Mouse (Mus musculus): Measurements from ENCODE around the gene Dolpp1.

Gene Dolpp1

DNA sequence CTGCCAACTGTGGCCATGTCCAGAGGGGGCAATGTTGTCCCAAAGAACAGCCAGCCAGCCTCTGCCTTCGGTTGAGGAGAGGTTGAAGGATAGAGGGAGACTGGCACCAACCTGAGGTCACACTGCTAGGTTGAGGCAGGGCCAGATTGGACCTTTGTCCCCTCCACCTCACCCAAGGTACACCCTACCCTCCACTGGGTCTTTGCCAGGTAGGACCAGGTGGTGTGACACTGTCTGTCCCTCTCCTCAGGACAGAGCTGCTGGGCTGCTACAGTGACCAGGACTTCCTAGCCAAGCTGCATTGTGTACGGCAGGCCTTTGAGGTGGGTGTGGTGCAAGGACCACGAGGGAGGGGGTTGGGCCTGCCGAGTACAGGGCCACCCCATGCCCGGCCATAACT, 14.3 kb upstream of the Dolpp1 start:
- no peak for DNase-seq (ENCODE audit: low spot score)

DNA sequence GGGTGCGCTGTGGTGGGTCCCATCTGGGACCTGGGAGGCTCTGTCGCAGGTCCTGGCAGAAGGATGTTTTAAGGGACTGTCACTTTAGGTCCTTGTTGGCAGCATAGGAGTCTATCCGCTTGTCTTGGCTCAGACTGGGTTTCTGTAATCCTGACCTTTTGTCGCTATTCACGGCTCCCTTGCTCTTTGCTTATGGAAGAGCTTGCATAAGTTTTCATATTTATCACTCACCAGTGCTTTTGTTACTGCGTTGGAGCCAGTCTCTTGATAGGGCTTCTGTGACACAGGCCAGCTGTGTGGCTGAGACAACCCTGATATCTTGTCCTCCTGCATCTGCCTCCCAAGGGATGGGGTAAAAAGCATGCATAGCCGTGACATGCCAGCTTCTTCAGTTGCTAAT, 12.7 kb upstream of the Dolpp1 start:
- no peak for DNase-seq (ENCODE audit: low spot score)

DNA sequence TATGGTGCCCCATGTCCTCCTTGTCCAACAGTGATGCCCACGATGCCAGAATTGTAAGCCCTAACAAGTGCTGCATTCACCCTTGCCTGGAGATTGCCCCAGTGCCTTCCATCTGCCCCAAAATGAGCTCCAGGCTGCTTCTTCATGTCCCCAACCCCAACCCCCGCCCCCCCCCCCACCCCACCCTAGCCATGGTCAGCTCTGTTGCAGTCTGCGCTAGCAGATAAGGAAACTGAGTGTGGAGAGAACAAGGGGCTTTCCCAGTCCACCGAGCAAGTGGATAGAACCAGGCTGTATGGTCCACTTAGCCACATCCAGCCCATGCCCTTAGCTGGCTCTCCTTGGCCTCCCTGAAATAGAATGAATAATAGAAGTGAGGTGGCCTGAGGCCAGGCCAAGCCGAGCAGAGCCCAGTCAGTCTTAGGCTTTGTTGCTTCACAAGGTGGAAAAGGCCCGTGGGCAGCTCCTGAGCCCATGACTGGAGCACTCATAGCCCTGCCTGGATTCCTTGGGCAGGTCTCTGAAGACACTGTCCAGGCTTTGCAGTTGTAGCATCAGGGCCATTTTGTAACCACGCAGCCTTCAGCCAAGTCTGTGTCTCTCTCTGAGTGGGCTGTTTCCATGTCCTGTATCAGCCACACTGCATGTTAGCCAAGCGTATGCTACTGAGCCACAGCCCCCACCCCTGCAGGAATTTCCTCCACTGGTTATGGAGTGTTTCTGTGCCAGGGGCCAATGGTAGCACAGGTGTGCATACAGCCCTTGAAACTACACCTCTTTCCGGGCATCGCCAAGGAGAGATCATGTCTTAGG, 11.3 kb upstream of the Dolpp1 start:
- DNase-seq (ENCODE audit: low spot score): no peak

DNA sequence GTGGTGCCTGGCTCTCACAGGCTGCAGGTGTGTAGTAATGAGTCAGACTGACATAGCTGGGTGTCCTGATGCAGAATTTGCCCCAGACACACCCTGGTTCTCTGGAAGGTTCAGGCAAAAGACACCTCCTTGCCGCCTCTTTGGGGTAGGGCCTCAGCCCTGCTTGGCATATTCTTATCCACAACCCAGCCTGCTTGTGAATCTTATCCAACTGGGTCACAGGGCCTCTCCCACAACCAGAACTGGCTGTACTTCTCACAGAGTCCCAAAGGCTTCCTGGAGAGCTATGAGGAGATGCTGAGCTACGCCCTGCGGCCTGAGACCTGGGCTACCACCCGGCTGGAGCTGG, 10.7 kb upstream of the Dolpp1 start:
- DNase-seq (ENCODE audit: low spot score): no peak

DNA sequence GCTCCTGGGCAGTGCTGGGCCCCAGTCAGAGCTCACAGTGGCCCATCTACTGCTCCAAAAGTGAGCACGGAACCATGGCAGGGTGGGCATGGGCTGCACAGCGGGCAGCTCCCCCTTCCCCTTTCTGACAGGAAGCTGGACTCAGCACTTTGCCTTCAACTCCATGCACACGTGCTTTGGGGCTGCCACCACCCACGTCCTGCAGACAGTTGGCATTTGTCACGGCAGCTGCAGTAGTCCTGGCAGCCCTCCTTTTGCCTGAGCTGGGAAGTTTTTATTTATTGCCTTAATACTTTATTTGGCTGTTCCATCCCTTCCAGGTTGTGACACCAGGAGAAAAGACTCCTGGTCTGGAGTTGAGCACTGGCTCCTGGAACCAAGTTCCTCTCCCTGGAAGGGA, 7.2 kb upstream of the Dolpp1 start:
- DNase-seq (ENCODE audit: low spot score): no peak

DNA sequence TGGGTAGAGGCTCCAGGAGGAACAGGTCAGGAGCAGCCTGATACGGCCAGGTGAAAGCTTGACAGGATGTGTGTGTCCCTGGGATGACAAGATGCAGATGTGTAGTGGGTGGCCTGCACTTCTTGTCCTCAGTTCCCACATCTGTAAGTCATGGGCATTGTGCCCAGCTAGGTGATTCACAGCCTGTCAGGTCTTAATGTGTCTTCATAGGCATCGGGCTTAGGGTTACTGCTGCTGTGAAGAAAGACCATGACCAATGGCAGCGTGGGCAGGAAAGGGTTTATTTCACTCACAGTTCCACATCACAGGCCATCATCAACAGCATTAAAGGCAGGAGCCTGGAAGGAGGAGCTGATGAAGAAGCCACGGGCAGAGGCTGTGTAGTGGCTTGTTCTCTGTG, 6.5 kb upstream of the Dolpp1 start:
- no peak for DNase-seq (ENCODE audit: low spot score)

DNA sequence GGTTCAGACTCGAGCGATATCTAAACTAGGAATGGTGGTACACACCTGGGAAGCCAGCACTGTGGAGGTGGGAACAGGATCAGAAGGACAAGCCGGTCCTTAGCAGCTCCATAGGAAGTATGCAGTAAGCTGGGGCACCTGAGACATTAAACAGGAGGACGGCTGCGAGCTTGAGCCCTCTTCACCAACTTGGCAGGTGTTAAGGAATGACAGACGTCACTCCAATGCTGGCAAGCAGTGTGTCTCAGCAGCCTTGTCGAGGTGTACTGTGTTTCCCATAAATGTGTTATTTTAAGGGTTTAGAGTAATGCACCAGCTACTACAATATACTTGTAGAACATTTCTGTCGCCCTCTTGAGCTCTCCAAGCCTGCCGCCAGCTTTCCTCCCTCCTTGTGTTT, 5.1 kb upstream of the Dolpp1 start:
- no peak for DNase-seq (ENCODE audit: low spot score)

DNA sequence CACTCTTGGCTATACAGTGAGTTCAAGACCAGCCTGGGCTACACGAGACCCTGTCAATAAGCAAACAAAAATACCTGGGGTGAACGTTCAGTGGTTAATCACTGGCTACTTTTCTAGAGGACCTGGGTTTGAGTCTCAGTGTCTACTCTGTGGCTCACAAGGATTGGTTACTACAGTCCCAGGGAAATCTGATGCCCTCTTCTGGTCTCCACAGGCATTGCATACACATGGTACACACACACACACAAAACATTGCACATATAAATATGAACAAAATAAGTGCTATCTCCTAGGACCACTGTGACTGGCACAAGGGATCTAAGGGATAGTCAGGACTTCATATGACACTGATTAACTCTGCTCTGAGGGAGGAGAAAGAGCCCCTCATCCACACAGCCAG, 3.1 kb upstream of the Dolpp1 start:
- no peak for DNase-seq (ENCODE audit: low spot score)

DNA sequence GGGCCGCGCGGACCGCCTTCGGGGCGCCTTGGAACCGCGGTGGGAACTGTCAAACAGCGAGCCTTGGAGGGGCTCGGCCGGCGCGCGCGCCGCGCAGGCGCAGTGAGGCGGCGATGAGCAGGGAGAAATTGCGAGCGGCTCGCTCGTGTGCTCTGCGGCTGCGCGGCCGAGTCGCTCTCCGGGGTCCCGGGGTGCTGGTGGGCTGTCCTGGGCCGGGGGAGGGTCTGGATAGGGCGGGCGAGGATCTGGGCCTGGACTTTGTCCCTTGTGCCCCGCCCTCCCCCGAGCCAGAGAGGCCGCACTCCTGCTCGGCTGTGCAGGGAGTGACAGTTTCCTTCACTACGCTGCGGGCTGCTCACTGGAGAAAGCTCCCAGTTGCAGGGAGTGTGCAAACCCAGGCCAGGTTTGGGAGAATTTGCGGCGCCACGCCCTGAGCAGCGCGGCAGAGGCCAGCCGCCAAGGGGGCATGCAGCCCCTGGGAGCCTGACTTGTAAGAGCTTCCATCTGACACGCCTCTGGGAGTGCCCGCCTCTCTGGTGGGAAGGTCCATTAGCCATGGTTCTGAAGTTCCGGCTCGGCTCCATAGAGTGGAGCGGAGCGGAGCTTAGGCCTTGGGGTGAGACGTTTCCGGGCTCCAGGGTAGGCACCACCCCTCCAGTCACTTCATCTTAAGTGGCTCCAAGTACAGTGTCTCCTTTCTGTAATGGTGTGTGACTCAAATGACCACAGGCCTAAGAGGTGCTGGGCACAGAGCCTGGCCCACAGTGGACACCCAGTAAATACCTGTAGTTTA, 719 bp downstream of the Dolpp1 start:
- peak; percentile 91 for DNase-seq (ENCODE audit: low spot score)

DNA sequence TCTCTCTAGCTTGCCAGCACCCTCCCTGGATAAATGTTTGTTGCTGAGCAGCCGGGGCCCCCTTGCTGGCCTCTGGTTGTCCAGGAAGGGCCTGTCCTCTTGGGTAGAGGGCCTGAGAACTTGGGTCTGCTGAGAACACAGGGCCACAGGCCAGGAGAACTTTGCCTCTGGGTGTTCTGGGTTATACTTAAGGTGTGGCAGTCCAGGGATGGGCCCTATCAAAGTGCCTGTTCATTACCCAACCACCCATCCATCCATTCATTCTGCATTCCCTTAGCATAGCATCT, 1.3 kb downstream of the Dolpp1 start:
- no peak for DNase-seq (ENCODE audit: low spot score)

DNA sequence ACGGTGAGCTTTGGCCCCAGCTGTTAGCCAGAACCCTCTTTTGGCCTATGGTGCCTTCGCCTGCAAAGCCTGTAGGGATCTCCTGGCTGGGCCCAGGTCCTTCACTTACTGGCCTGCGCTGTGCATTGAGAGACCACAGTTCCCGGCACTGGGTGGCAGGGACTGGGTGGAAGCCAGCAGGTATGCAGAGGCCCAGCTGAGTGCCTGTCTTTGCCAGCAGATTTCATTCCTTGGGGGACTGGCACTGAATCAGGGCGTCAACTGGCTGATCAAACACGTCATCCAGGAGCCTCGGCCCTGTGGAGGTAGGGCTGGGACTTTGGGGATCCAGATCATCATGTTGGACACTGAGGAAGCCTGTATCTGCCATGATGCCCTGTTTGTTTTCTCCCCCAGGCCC, 3.7 kb downstream of the Dolpp1 start:
- DNase-seq (ENCODE audit: low spot score): no peak

DNA sequence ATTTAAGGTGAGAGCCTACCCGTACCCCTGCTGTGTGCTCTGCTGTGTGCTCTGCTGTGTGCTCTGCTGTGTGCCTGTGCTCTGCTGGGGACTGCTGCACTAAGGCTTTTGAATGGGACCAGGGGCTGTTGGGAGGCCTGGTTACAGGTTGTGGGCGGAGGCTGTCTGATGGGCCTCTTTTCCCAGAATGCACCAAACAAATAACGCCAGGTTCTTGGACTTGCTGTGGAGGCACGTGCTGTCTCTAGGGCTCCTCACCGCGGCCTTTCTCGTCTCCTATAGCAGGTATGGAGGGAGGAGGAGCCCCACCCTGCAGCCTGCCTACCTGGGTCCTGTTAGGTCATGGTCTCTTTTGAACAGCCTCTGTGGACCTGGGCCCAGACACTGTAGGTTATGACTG, 4.2 kb downstream of the Dolpp1 start:
- no peak for DNase-seq (ENCODE audit: low spot score)

DNA sequence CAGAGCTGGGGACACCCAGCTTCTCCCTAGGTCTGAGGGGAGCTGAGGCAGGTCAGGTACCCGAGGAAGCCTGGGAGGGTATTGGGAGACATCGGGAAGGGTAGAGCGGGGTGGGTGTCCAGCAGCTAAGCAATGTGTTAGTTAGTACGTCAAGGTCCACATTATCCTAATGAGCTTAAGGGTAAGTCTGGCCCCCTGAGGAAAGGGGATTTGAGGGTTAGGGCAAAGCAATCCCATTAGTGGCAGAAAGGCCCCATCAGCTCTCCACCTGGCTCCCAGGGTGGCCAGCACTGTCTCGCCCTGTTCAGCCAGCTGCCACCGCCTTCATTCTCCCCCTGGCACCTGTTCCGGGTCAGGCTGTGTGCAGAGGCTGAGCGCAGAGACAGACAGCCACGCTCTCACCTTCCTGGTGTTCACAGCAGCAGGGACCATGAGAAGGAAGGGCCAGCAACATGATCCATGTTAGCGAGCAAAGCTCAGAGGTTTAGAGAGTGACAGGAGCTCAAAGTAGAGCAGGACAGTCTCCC, 6.0 kb downstream of the Dolpp1 start:
- DNase-seq (ENCODE audit: low spot score): no peak

DNA sequence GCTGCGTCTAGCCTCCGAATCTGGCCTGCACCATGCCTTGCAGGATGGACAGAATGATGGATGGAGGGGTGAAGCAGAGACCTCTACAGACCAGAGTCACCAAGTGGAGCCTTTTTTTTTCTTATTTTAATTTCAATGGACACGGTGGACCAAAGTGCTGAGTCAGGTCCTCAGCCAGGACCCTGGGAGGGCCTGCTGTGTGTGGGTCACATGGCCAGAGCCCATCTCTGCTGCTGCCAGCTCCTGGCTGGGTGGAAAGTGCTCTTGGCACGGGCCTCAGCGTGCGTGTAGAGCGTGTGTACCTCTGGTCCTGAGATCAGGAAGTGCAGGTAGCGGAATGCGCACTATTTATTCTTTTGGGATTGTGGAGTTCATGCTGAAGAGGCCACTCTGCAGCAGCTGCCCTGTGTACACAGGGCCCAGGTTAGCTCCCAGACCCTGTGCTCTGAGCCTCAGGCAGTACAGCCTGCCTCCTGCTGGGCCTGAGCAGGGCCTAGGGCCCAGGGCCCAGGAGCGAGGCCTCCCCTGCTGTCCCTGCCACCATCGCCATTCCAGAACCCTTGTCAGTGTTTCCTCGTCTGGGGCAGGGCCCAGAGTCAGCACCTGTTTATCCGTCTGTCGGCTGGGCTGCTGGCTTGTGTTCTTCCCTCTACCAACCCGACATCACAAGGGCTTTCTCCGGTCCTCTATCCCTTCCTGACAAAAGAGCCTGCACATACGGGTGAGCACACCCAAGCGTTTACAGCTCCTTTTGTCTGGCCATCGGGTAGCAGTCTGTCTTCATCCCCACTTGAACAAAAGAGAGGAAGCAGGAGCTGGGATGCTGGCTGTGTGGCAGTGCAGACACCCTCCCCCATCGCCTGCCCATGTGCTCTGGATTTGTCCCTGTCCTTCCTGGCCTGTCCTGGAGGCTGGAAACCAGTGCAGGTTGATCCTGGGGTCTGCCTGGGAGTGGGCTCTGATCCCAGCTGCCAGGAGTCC, 7.4 kb downstream of the Dolpp1 start:
- no peak for DNase-seq (ENCODE audit: low spot score)

DNA sequence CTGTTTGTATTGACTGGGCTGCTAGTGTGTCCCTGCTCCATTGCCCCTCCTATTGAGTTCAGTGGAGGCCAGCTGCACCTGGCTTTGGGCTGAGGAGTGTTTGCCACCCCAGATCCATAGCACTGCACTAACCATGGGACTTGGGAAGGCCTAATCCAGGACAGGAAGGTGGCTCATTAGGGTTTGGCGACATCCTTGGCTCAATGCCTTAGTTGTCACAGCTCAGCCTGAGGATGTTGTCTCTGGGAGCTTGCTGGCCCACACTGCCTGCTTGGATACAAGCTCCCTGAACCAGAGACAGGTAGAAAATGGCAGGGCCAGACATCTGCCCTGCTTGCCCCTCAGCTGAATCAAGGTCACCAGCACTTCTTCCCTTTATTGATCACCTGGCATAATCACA, 9.5 kb downstream of the Dolpp1 start:
- no peak for DNase-seq (ENCODE audit: low spot score)

DNA sequence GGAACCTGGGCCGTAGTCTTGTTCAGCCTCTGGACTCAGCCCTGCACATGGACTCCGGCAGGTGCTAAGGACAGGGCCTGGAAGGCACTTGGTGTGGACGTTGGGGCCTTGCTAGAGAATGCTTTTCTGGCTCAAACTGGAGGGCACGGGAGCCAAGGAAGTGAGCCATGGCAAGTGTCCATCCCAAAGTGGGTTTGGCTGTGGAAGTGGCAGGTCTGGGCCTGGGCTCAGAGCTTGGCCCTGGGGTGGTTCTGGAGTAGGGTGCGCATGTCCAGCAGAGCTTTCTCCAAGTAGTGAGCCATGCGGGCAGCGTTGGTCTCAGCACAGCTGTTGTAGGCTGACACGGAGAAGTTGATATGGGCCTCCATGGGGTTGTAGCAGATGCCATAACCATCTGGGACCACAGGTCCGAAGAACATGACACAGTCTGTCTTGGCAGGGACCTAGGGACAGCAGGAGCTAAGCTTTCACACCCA, 10.3 kb downstream of the Dolpp1 start:
- DNase-seq (ENCODE audit: low spot score): no peak

DNA sequence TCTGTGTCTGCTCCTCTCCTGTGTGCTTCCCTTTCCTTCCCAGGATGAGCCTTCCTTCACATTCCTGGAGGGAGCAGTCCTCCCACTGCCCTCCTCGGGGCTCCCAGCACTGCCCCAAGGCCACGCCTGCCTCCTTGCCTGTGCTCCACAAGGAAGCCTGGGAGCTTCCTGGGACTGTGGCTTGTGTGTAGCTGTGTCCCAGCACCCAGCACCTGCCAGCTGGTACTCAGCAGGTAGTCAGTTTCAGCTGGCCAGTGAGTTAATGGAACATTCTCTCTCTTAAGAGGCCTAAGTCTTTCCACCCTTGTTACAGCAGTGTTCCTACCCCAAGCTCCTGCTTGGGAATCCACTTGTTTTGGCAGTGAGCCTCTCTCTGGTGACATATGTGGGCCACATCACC, 10.8 kb downstream of the Dolpp1 start:
- no peak for DNase-seq (ENCODE audit: low spot score)

DNA sequence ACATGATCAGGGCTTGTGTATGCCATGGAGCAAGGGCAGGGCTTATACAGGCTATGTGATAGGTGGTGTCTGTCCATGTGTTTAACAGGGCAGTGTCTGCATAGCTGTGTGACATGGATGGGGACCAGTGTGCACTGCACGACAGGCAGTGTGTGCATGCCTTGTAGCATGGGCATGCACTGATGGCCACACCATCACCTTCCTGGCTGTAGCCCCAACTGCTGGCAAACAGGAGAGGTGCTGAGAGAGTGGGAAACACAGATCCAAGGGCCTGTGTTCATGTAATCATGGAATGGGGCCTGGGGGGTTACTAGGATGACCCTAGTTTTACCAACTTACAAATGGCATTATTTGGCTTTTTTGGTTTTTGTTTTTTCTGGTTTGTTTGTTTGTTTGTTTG, 11.8 kb downstream of the Dolpp1 start:
- DNase-seq (ENCODE audit: low spot score): no peak

DNA sequence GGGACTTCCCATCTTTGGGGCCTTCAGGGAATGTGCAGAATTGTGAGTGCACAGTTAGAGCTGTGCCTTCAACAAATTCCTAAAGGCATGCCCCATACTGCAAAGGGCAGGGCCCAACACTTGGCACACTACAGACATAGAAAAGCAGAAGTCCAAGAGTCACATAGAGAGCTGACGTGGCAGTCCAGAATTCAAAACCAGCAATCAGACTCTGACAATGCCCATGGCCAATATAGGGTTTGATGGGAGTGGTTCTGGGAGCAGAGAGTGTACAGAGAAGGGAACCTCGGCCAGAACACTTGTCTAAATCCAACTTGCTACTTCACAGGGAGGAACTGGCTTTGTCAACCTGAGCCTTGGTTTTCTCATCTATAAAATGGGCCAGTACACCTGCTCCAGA, 15.2 kb downstream of the Dolpp1 start:
- no peak for DNase-seq (ENCODE audit: low spot score)

DNA sequence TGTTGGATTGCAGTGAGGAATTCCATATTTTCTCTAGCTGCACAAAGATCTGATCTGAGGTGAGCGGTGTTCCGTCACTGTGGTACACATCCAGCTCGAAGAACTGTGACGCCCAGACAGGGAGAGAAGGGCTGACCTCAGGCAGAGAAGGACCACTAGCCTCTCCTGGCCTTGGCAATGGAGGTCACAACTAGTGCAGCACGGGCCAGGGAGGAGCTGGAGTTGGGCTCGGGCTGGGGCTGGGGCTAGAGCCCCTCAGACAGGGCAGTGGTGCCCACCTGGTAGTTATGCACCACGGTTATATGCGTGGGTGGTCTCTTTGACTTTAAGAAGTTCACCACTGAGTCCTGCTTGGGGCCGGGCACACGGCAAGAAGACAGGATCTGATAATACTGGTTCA, 15.7 kb downstream of the Dolpp1 start:
- no peak for DNase-seq (ENCODE audit: low spot score)

DNA sequence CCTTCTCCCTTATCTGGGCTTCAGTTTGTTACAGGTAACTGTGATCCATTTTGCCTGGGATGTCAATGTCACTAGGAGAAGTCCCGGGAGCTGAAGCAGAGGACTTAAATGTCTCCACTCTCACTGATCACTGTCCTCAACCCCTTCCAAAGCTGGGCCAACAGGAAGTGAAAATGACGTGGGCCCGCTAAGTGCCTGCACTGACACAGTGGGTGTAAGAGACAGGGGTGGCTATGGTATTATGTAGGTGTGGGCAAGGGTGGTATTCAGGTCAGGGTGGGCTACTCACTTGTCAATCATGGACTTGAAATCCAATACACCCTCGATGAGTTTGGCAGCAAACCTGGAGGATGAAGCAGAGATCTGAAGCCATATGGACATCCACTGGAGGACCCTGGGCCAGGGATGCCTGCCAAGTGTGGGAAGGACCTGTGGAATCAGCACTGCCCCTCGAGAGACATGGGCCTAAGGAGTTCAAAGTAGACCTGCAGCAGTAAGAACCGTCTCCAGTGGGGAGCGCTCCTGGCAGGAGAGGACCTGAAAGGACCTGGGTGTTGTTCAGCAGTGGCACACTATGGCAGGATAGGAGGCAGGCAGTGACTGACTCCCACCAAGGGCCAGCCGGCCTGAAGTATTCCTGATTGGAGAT, 16.5 kb downstream of the Dolpp1 start:
- no peak for DNase-seq (ENCODE audit: low spot score)
